In the genomic region with DNA sequence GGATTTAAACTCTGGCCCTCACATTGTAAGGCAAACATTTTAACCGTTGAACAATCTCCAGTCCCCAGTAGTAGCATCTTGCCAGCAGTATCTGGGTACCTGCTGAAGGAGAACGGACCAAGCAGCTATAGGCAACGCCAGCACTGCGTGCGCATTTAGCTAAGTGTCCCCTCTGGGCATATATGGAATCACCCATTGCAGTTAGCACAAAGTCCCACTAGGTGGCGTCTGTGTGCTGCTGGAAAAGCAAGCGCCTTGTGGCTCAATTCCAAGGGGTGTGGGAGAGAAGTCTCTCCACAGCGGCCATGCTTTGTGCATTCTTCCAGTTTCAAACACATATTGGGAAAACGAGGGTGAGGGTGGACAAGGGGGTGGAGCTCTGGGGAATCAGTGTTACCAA, we compare ENCODE assay signal across 8 mouse cellular contexts. TPM values are rescaled to one million over a fixed set of nuclear protein-coding genes. Genes with fewer than 3 reads are reported as not detected.
DNase-seq lines count a peak whose midpoint lies in the region; ATAC-seq and TF ChIP-seq lines count a peak whose summit lies in the region.

No protein-coding gene starts in this region.

- ATAC-seq in hindbrain, embryonic 15.5 days (ENCODE audit: low FRiP score, low read depth) = peak; percentile 40; the same call in 1 of the 2 replicates
- peak; percentile 51; the same call in 1 of the 2 replicates for ATAC-seq in midbrain, embryonic 11.5 days (ENCODE audit: low FRiP score)

- peaks cover 32% of the 10 kb centered on the region for H3K4me1 ChIP-seq in hindbrain, embryonic 15.5 days (replicated peaks)
- H3K4me1 ChIP-seq in midbrain, embryonic 11.5 days (ENCODE audit: control insufficient read depth, insufficient read depth, low read length) = no peaks in the 10 kb centered on the region

- WGBS in hindbrain, embryonic 15.5 days = under 1% methylated on average over 9 of the region's 9 CpGs
- WGBS in midbrain, embryonic 11.5 days = 4% methylated on average over 9 of the region's 9 CpGs

- no peak overlapping the region for H3K27ac ChIP-seq in hindbrain, embryonic 15.5 days (replicated peaks)
- H3K27ac ChIP-seq in left cerebral cortex, adult 2 months = no peak overlapping the region
- no peak overlapping the region for H3K27ac ChIP-seq in midbrain, embryonic 11.5 days (ENCODE audit: low read depth, low read length)

- intact Hi-C loops in left cerebral cortex, adult 2 months (cut with DNase I) = loop anchor here (1.0 kb wide), 1 partner anchor 96 kb away; no protein-coding TSS in a partner anchor

- DNase-seq in heart, adult 18-20 months = peak; percentile 73 to 84
- no peak for DNase-seq in heart, adult 11 months
- DNase-seq in cerebellum, adult 8-10 months = peak; percentile 94
- DNase-seq in frontal cortex, adult 2 months (ENCODE audit: extremely low spot score in 1 of 2, low spot score in 1 of 2) = peak; percentile 79 to 97
- peak; percentile 86 to 91 for DNase-seq in left cerebral cortex, adult 2 months (ENCODE audit: extremely low spot score in 1 of 2, low spot score in 2 of 2)
- peak; percentile 98 for DNase-seq in midbrain, embryonic 11.5 days (ENCODE audit: low spot score, missing footprints)
- DNase-seq in spleen, adult 12 weeks (ENCODE audit: low spot score) = peak; percentile 35

- H3K9me3 ChIP-seq in hindbrain, embryonic 15.5 days = no peaks in the 10 kb centered on the region
- H3K9me3 ChIP-seq in midbrain, embryonic 11.5 days (ENCODE audit: control insufficient read depth, low read length) = no peaks in the 10 kb centered on the region

- no peak overlapping the region for H3K4me3 ChIP-seq in hindbrain, embryonic 15.5 days
- H3K4me3 ChIP-seq in left cerebral cortex, adult 2 months = no peak overlapping the region
- no peak overlapping the region for H3K4me3 ChIP-seq in midbrain, embryonic 11.5 days (ENCODE audit: low read depth, low read length)

- peaks cover 22% of the 10 kb centered on the region for H3K27me3 ChIP-seq in hindbrain, embryonic 15.5 days
- peaks cover 7% of the 10 kb centered on the region for H3K27me3 ChIP-seq in midbrain, embryonic 11.5 days (ENCODE audit: control insufficient read depth, insufficient read depth, low read length)

- no peak overlapping the region; the same call in 1 of the 2 replicates for H3K4me2 ChIP-seq in hindbrain, embryonic 15.5 days
- H3K4me2 ChIP-seq in midbrain, embryonic 11.5 days = 0 out of 2 replicates have a peak overlapping the region, but pooled peaks have one; percentile 9

- no peaks in the 10 kb centered on the region for H3K36me3 ChIP-seq in hindbrain, embryonic 15.5 days
- H3K36me3 ChIP-seq in midbrain, embryonic 11.5 days (ENCODE audit: control insufficient read depth, insufficient read depth, low read length) = no peaks in the 10 kb centered on the region

- TF ChIP-seq CTCF in left cerebral cortex, adult 2 months (IDR thresholded peaks at IDR 0.05) = peak; percentile 98

- no peak overlapping the region for H3K9ac ChIP-seq in hindbrain, embryonic 15.5 days
- no peak overlapping the region for H3K9ac ChIP-seq in midbrain, embryonic 11.5 days (ENCODE audit: low read length)

RNA-seq across cellular contexts. Expression of a gene that starts 12.7 kb away (rescaled TPM):
- total RNA-seq in heart, adult 18-20 months (2021) = 10 to 100 TPM; 13.3 to 13.5 TPM
- polyA plus RNA-seq in frontal cortex, adult 2 months (2012; rRNA removed) = 16.9 and 19.2 TPM in 2 replicates
- polyA plus RNA-seq in hindbrain, embryonic 15.5 days (2015; fragmentation: Nextera tagmentation; extraction: Ambion mirVana) = 16.2 and 17.3 TPM in 2 replicates
- 1 to 10 TPM; 7.0 to 8.0 TPM for total RNA-seq in left cerebral cortex, adult 2 months (2021)
- 23.1 and 24.5 TPM in 2 replicates for polyA plus RNA-seq in midbrain, embryonic 11.5 days (2014; fragmentation: Nextera tagmentation; extraction: Ambion mirVana)

RNA-seq across cellular contexts. Expression of a gene that starts 14.8 kb away (rescaled TPM):
- 1 to 10 TPM in 1 of 2 experiments, under 1 TPM in 1; 0.45 to 1.1 TPM for total RNA-seq in heart, adult 18-20 months (2021)
- polyA plus RNA-seq in frontal cortex, adult 2 months (2012; rRNA removed) = 0.34 and 0.66 TPM in 2 replicates
- 0.98 TPM in 1 of 2 replicates, not detected in the other for polyA plus RNA-seq in hindbrain, embryonic 15.5 days (2015; fragmentation: Nextera tagmentation; extraction: Ambion mirVana)
- total RNA-seq in left cerebral cortex, adult 2 months (2021) = under 1 TPM in 1 of 2 experiments, not detected in 1; 0.66 TPM
- 0.52 TPM in 1 of 2 replicates, not detected in the other for polyA plus RNA-seq in midbrain, embryonic 11.5 days (2014; fragmentation: Nextera tagmentation; extraction: Ambion mirVana)

RNA-seq across cellular contexts. Expression of a gene that starts 21.8 kb away (rescaled TPM):
- total RNA-seq in heart, adult 18-20 months (2021) = 1 to 10 TPM in 1 of 2 experiments, under 1 TPM in 1; 0.72 to 2.0 TPM
- 27.6 and 29.9 TPM in 2 replicates for polyA plus RNA-seq in frontal cortex, adult 2 months (2012; rRNA removed)
- polyA plus RNA-seq in hindbrain, embryonic 15.5 days (2015; fragmentation: Nextera tagmentation; extraction: Ambion mirVana) = 17.1 and 19.1 TPM in 2 replicates
- 10 to 100 TPM in 1 of 2 experiments, 1 to 10 TPM in 1; 8.8 to 19.2 TPM for total RNA-seq in left cerebral cortex, adult 2 months (2021)
- 8.2 and 8.4 TPM in 2 replicates for polyA plus RNA-seq in midbrain, embryonic 11.5 days (2014; fragmentation: Nextera tagmentation; extraction: Ambion mirVana)

RNA-seq across cellular contexts. Expression of a gene that starts 26.2 kb away (rescaled TPM):
- 1 to 10 TPM; 1.4 to 1.8 TPM for total RNA-seq in heart, adult 18-20 months (2021)
- 19.8 and 22.2 TPM in 2 replicates for polyA plus RNA-seq in frontal cortex, adult 2 months (2012; rRNA removed)
- polyA plus RNA-seq in hindbrain, embryonic 15.5 days (2015; fragmentation: Nextera tagmentation; extraction: Ambion mirVana) = 14.3 and 15.7 TPM in 2 replicates
- total RNA-seq in left cerebral cortex, adult 2 months (2021) = 10 to 100 TPM; 33.0 to 36.4 TPM
- polyA plus RNA-seq in midbrain, embryonic 11.5 days (2014; fragmentation: Nextera tagmentation; extraction: Ambion mirVana) = 5.3 and 5.9 TPM in 2 replicates

RNA-seq across cellular contexts. Expression of a gene that starts 27.9 kb away (rescaled TPM):
- 10 to 100 TPM; 26.2 to 27.8 TPM for total RNA-seq in heart, adult 18-20 months (2021)
- polyA plus RNA-seq in frontal cortex, adult 2 months (2012; rRNA removed) = 132 TPM in 2 replicates
- polyA plus RNA-seq in hindbrain, embryonic 15.5 days (2015; fragmentation: Nextera tagmentation; extraction: Ambion mirVana) = 121 and 135 TPM in 2 replicates
- 10 to 100 TPM; 65.7 to 71.4 TPM for total RNA-seq in left cerebral cortex, adult 2 months (2021)
- 84.3 and 86.0 TPM in 2 replicates for polyA plus RNA-seq in midbrain, embryonic 11.5 days (2014; fragmentation: Nextera tagmentation; extraction: Ambion mirVana)
